Mouse (Mus musculus): ENCODE measurements around the gene Nqo1.

DNA sequence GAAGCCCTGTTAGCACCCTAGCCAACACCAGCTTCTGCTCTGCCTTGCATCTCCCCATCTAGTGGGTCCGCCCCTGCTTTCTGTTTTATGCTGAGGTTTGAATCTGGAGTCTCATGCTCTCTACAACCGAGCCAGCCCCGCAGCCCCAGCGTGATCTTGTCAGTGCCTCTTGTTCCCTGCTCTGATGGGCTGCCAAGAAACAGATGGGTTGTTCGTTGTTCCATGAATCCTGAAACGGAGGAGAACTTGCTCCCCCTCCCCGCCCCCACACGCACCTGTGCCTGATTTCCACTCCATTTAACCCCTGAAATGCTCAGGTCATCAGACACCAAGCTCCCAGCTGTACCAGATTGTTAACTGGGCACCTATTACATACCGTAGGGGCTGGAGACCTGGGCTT, 3.5 kb downstream of the Nqo1 start:
- no peak for TF ChIP-seq CTCF (IDR thresholded peaks at IDR 0.05; ENCODE audit: borderline replicate concordance, extremely low read depth, insufficient read depth, insufficient read length)
- TF ChIP-seq POLR2A (IDR thresholded peaks at IDR 0.05; ENCODE audit: borderline replicate concordance, extremely low read depth, insufficient read depth, insufficient read length, poor library complexity, severe bottlenecking), result no peak

All from brain, embryonic 14.5 days (tissue).